Mouse (Mus musculus) midbrain, embryonic 12.5 days (tissue): Measurements from ENCODE around the gene Nin. TPM values are rescaled to one million over a fixed set of nuclear protein-coding genes. Genes with fewer than 3 reads are reported as not detected.

Experiments used
- ATAC-seq: fragments of 200-750 bp; cut with Nextera tagmentation; 2 replicates; pipeline ENCODE4 v1.8.0; 2017; ENCODE audit warnings: low read depth, moderate TSS enrichment, moderate library complexity; ENCODE audit not compliant: low FRiP score
- H3K27ac ChIP-seq: fragments of 300-500 bp; sonication (generic); replicated peaks from 2 replicates; pipeline ENCODE4 v1.5.1; 2016; ENCODE audit warnings: mild to moderate bottlenecking
- H3K27me3 ChIP-seq: fragments of 300-500 bp; sonication (generic); 2 replicates; pipeline ENCODE4 v1.6.1; 2016; ENCODE audit warnings: mild to moderate bottlenecking
- H3K36me3 ChIP-seq: fragments of 300-500 bp; sonication (generic); 2 replicates; pipeline ENCODE4 v1.6.1; 2016
- H3K4me1 ChIP-seq: fragments of 300-500 bp; sonication (generic); 2 replicates; pipeline ENCODE4 v1.6.1; 2016
- H3K4me2 ChIP-seq: fragments of 300-500 bp; sonication (generic); replicated peaks from 2 replicates; pipeline ENCODE4 v1.6.1; 2016; ENCODE audit warnings: mild to moderate bottlenecking, moderate library complexity
- H3K4me3 ChIP-seq: fragments of 300-500 bp; sonication (generic); 2 replicates; pipeline ENCODE4 v1.5.1; 2016; ENCODE audit warnings: mild to moderate bottlenecking
- H3K9ac ChIP-seq: fragments of 300-500 bp; sonication (generic); replicated peaks from 2 replicates; pipeline ENCODE4 v1.6.1; 2016; ENCODE audit warnings: mild to moderate bottlenecking, moderate library complexity
- H3K9me3 ChIP-seq: fragments of 300-500 bp; sonication (generic); 2 replicates; pipeline ENCODE4 v1.6.1; 2016; ENCODE audit warnings: mild to moderate bottlenecking
- WGBS: fragments of 180-500 bp; shearing (Covaris S2); methylation state at CpG from one replicate; pipeline ENCODE4 v1.1.7; 2016; 5-methylcytosine and 5-hydroxymethylcytosine counted together
- polyA plus RNA-seq: library from polyadenylated mRNA; unstranded; fragments of >200 nt; fragmentation: Nextera tagmentation; extraction: Ambion mirVana; gene quantifications from 2 replicates; pipeline ENCODE4 v1.2.1, GENCODE M21; 2016

The Nin gene
- polyA plus RNA-seq, 1 experiment from 2014 or later, result 17.2 TPM

GRCm38 (mm10) chr12:70101823-70102222, 11.7 kb downstream of the Nin start:
- no peak for ATAC-seq
- Histone ChIP-seq H3K4me1 (peaks cover 29% of the 10 kb centered on the region), H3K4me2 (no peak overlapping the region), H3K9me3 (no peaks in the 10 kb centered on the region), H3K27ac (no peak overlapping the region), H3K4me3 (no peak overlapping the region), H3K27me3 (peaks cover 9% of the 10 kb centered on the region; the same call in 1 of the 2 replicates), H3K36me3 (0 out of 2 replicates have a peak, but pooled peaks cover 8% of the 10 kb centered on the region), H3K9ac (no peak overlapping the region)
- WGBS, result 94% methylated on average over 5 of the region's 5 CpGs

GRCm38 (mm10) chr12:70097901-70098300, 15.6 kb downstream of the Nin start:
- Histone ChIP-seq H3K4me1 (peaks cover 20% of the 10 kb centered on the region), H3K36me3 (0 out of 2 replicates have a peak, but pooled peaks cover 8% of the 10 kb centered on the region), H3K4me3 (no peak overlapping the region), H3K4me2 (no peak overlapping the region), H3K9ac (no peak overlapping the region), H3K27ac (no peak overlapping the region), H3K27me3 (peaks cover 3% of the 10 kb centered on the region; the same call in 1 of the 2 replicates), H3K9me3 (no peaks in the 10 kb centered on the region)
- WGBS, result 88% methylated on average over 7 of the region's 7 CpGs
- no peak for ATAC-seq

GRCm38 (mm10) chr12:70097316-70097715, 16.2 kb downstream of the Nin start:
- H3K27ac ChIP-seq, result no peak overlapping the region
- no peak overlapping the region for H3K9ac ChIP-seq
- H3K27me3 ChIP-seq, result no peaks in the 10 kb centered on the region
- H3K9me3 ChIP-seq, result no peaks in the 10 kb centered on the region
- peaks cover 20% of the 10 kb centered on the region for H3K4me1 ChIP-seq
- H3K36me3 ChIP-seq, result 0 out of 2 replicates have a peak, but pooled peaks cover 5% of the 10 kb centered on the region
- H3K4me2 ChIP-seq, result no peak overlapping the region
- no peak overlapping the region for H3K4me3 ChIP-seq
- 92% methylated on average over 3 of the region's 3 CpGs for WGBS
- no peak for ATAC-seq

GRCm38 (mm10) chr12:70093266-70093893, 20.1 kb downstream of the Nin start:
- Histone ChIP-seq H3K9ac (no peak overlapping the region), H3K4me3 (no peak overlapping the region), H3K27me3 (no peaks in the 10 kb centered on the region), H3K4me1 (peaks cover 20% of the 10 kb centered on the region), H3K27ac (no peak overlapping the region), H3K9me3 (no peaks in the 10 kb centered on the region), H3K4me2 (no peak overlapping the region), H3K36me3 (no peaks in the 10 kb centered on the region)
- 79% methylated on average over 6 of the region's 6 CpGs for WGBS
- ATAC-seq, result no peak

- no peak for ATAC-seq
- Histone ChIP-seq H3K4me2 (no peak overlapping the region), H3K36me3 (no peaks in the 10 kb centered on the region), H3K9me3 (0 out of 2 replicates have a peak, but pooled peaks cover 4% of the 10 kb centered on the region), H3K4me1 (no peaks in the 10 kb centered on the region), H3K27ac (no peak overlapping the region), H3K4me3 (no peak overlapping the region), H3K27me3 (no peaks in the 10 kb centered on the region), H3K9ac (no peak overlapping the region)
- WGBS, result 84% methylated on average over 4 of the region's 4 CpGs
Measured at GRCm38 (mm10) chr12:70088297-70088696, 25.2 kb downstream of the Nin start.

GRCm38 (mm10) chr12:70085351-70085750, 28.2 kb downstream of the Nin start:
- WGBS, result 86% methylated on average over 3 of the region's 3 CpGs
- Histone ChIP-seq H3K36me3 (no peaks in the 10 kb centered on the region), H3K4me3 (no peak overlapping the region), H3K27me3 (no peaks in the 10 kb centered on the region), H3K4me2 (no peak overlapping the region), H3K4me1 (no peaks in the 10 kb centered on the region), H3K9me3 (0 out of 2 replicates have a peak, but pooled peaks cover 4% of the 10 kb centered on the region), H3K9ac (no peak overlapping the region), H3K27ac (no peak overlapping the region)
- no peak for ATAC-seq

GRCm38 (mm10) chr12:70084198-70084597, 29.3 kb downstream of the Nin start:
- no peak overlapping the region for H3K4me3 ChIP-seq
- ATAC-seq, result no peak
- H3K9ac ChIP-seq, result no peak overlapping the region
- H3K4me2 ChIP-seq, result no peak overlapping the region
- H3K4me1 ChIP-seq, result no peaks in the 10 kb centered on the region
- H3K9me3 ChIP-seq, result 0 out of 2 replicates have a peak, but pooled peaks cover 4% of the 10 kb centered on the region
- H3K36me3 ChIP-seq, result no peaks in the 10 kb centered on the region
- no peaks in the 10 kb centered on the region for H3K27me3 ChIP-seq
- WGBS, result 97% methylated on average over 5 of the region's 5 CpGs
- H3K27ac ChIP-seq, result no peak overlapping the region

- Histone ChIP-seq H3K4me1 (no peaks in the 10 kb centered on the region), H3K27ac (no peak overlapping the region), H3K36me3 (no peaks in the 10 kb centered on the region), H3K27me3 (no peaks in the 10 kb centered on the region), H3K9ac (no peak overlapping the region), H3K9me3 (0 out of 2 replicates have a peak, but pooled peaks cover 4% of the 10 kb centered on the region), H3K4me2 (no peak overlapping the region), H3K4me3 (no peak overlapping the region)
- WGBS, result 95% methylated on average over 4 of the region's 4 CpGs
- no peak for ATAC-seq
Measured at GRCm38 (mm10) chr12:70083737-70084136, 29.8 kb downstream of the Nin start.

- ATAC-seq, result no peak
- H3K27me3 ChIP-seq, result no peaks in the 10 kb centered on the region
- H3K4me1 ChIP-seq, result no peaks in the 10 kb centered on the region
- H3K4me3 ChIP-seq, result no peak overlapping the region
- H3K9ac ChIP-seq, result no peak overlapping the region
- WGBS, result 86% methylated on average over 3 of the region's 3 CpGs
- no peak overlapping the region for H3K4me2 ChIP-seq
- no peaks in the 10 kb centered on the region for H3K36me3 ChIP-seq
- H3K9me3 ChIP-seq, result 0 out of 2 replicates have a peak, but pooled peaks cover 4% of the 10 kb centered on the region
- H3K27ac ChIP-seq, result no peak overlapping the region
Measured at GRCm38 (mm10) chr12:70082935-70083532, 30.5 kb downstream of the Nin start.

- no peaks in the 10 kb centered on the region for H3K27me3 ChIP-seq
- no peak overlapping the region for H3K9ac ChIP-seq
- H3K9me3 ChIP-seq, result 0 out of 2 replicates have a peak, but pooled peaks cover 4% of the 10 kb centered on the region
- H3K4me2 ChIP-seq, result no peak overlapping the region
- H3K4me1 ChIP-seq, result no peaks in the 10 kb centered on the region
- ATAC-seq, result no peak
- H3K27ac ChIP-seq, result no peak overlapping the region
- WGBS, result 88% methylated on average over 9 of the region's 9 CpGs
- H3K4me3 ChIP-seq, result no peak overlapping the region
- no peaks in the 10 kb centered on the region for H3K36me3 ChIP-seq
Measured at GRCm38 (mm10) chr12:70082485-70082884, 31.0 kb downstream of the Nin start.

GRCm38 (mm10) chr12:70078471-70079025, 35.0 kb downstream of the Nin start:
- Histone ChIP-seq H3K9me3 (no peaks in the 10 kb centered on the region), H3K4me1 (no peaks in the 10 kb centered on the region), H3K27ac (no peak overlapping the region), H3K4me3 (no peak overlapping the region), H3K27me3 (no peaks in the 10 kb centered on the region), H3K4me2 (no peak overlapping the region), H3K36me3 (peaks cover 2% of the 10 kb centered on the region; the same call in 1 of the 2 replicates), H3K9ac (no peak overlapping the region)
- no peak for ATAC-seq
- WGBS, result 90% methylated on average over 7 of the region's 7 CpGs

- WGBS, result 96% methylated on average over 11 of the region's 11 CpGs
- no peak overlapping the region for H3K9ac ChIP-seq
- no peak for ATAC-seq
- peaks cover 2% of the 10 kb centered on the region; the same call in 1 of the 2 replicates for H3K4me1 ChIP-seq
- H3K4me3 ChIP-seq, result no peak overlapping the region
- H3K4me2 ChIP-seq, result no peak overlapping the region
- H3K36me3 ChIP-seq, result peaks cover 2% of the 10 kb centered on the region; the same call in 1 of the 2 replicates
- no peaks in the 10 kb centered on the region for H3K27me3 ChIP-seq
- no peak overlapping the region for H3K27ac ChIP-seq
- no peaks in the 10 kb centered on the region for H3K9me3 ChIP-seq
Measured at GRCm38 (mm10) chr12:70076493-70076892, 37.0 kb downstream of the Nin start.
